Mouse (Mus musculus) embryonic facial prominence, embryonic 14.5 days (tissue): ENCODE data around the gene Rad9a. TPM values are rescaled to one million over a fixed set of nuclear protein-coding genes. Genes with fewer than 3 reads are reported as not detected.
A peak's percentile ranks its signal among the peaks of the same experiment; 100 is the strongest.

Experiments used
- ATAC-seq: fragments of 200-750 bp; cut with Nextera tagmentation; 2 replicates; pipeline ENCODE4 v1.8.0; 2017; ENCODE audit warnings: low read depth, moderate number of reproducible peaks, moderate TSS enrichment
- DNase-seq: peaks from one replicate; pipeline ENCODE4 v3.0.0-alpha.2; 2015; ENCODE audit warnings: low spot score
- H3K27ac ChIP-seq: fragments of 300-500 bp; sonication (generic); replicated peaks from 2 replicates; pipeline ENCODE4 v1.5.1; 2014; ENCODE audit warnings: low read depth, mild to moderate bottlenecking, low read length, moderate library complexity
- H3K27me3 ChIP-seq: fragments of 300-500 bp; sonication (generic); replicated peaks from 2 replicates; pipeline ENCODE4 v1.6.1; 2014; ENCODE audit warnings: low read length; ENCODE audit not compliant: control insufficient read depth, insufficient read depth
- H3K36me3 ChIP-seq: fragments of 300-500 bp; sonication (generic); 2 replicates; pipeline ENCODE4 v1.6.1; 2014; ENCODE audit warnings: low read length, mixed read lengths; ENCODE audit not compliant: control insufficient read depth, insufficient read depth
- H3K4me1 ChIP-seq: fragments of 300-500 bp; sonication (generic); 2 replicates; pipeline ENCODE4 v1.6.1; 2014; ENCODE audit warnings: antibody characterized with exemption, low read length; ENCODE audit not compliant: control insufficient read depth, insufficient read depth
- H3K4me2 ChIP-seq: fragments of 300-500 bp; sonication (generic); 2 replicates; pipeline ENCODE4 v1.6.1; 2014; ENCODE audit warnings: low read depth, mild to moderate bottlenecking, low read length, moderate library complexity, mixed read lengths
- H3K4me3 ChIP-seq: fragments of 300-500 bp; sonication (generic); 2 replicates; pipeline ENCODE4 v1.5.1; 2014; ENCODE audit warnings: low read depth, mild to moderate bottlenecking, low read length
- H3K9ac ChIP-seq: fragments of 300-500 bp; sonication (generic); 2 replicates; pipeline ENCODE4 v1.6.1; 2014; ENCODE audit warnings: low read depth, mild to moderate bottlenecking, low read length, moderate library complexity, mixed read lengths
- H3K9me3 ChIP-seq: fragments of 300-500 bp; sonication (generic); 2 replicates; pipeline ENCODE4 v1.6.1; 2016; ENCODE audit warnings: low read length; ENCODE audit not compliant: control insufficient read depth
- WGBS: fragments of 180-500 bp; shearing (Covaris S2); extraction: QIAGEN DNeasy Blood & Tissue Kit; methylation state at CpG from one replicate; pipeline ENCODE4 v1.1.7; 2014; 5-methylcytosine and 5-hydroxymethylcytosine counted together
- polyA plus RNA-seq: library from polyadenylated mRNA; unstranded; fragments of >200 nt; fragmentation: Nextera tagmentation; extraction: Ambion mirVana; gene quantifications from 2 replicates; pipeline ENCODE4 v1.2.1, GENCODE M21; 2014

Gene Rad9a
- polyA plus RNA-seq, 1 experiment from 2014 or later = 28.9 TPM

DNA sequence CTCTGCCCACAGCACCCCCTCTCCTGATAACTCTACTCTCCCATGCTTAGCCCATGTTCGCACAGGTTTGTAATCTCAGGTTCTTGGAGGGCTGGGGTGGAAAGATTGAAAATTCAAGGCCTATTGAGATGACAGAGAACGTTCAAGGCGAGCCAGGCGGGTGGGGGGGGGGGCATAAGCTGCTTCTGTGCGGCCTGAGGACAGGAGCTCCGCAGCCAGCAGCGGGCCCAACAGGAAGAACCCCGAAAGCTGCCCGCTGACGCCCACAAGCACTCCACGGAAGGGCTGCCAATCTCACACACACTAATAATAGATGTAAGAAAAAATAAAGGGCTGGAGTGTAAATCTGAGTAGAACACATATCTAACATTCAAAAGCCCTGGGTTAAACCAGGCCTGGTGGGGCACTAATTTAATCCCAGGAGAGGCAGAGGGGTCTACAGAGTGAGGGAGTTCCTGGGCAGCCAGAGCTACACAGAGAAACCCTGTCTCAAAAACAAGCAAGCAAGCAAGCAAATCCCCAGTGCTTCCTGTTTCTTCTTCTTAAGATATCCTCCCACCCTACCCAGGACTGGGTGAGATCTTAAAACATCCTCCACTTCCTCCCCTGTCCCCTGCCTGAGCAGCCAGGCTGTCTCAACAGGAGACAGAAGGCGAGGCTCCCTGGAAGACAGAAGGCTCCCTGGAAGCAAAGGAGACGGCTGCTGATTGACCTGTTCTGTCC is 2.3 kb upstream of the Rad9a start:
- no peak for DNase-seq
- ATAC-seq = no peak
- Histone ChIP-seq H3K4me2 (no peak overlapping the region), H3K27ac (no peak overlapping the region), H3K36me3 (peaks cover 16% of the 10 kb centered on the region), H3K9ac (no peak overlapping the region), H3K4me3 (no peak overlapping the region), H3K9me3 (no peaks in the 10 kb centered on the region), H3K4me1 (peaks cover 14% of the 10 kb centered on the region), H3K27me3 (no peaks in the 10 kb centered on the region)
- 61% methylated on average over 13 of the region's 13 CpGs for WGBS

- peaks cover 14% of the 10 kb centered on the region for H3K4me1 ChIP-seq
- peaks cover 22% of the 10 kb centered on the region for H3K36me3 ChIP-seq
- no peak overlapping the region for H3K9ac ChIP-seq
- H3K27me3 ChIP-seq = no peaks in the 10 kb centered on the region
- WGBS = 61% methylated on average over 3 of the region's 3 CpGs
- H3K9me3 ChIP-seq = no peaks in the 10 kb centered on the region
- DNase-seq (no peak), ATAC-seq (no peak)
- no peak overlapping the region for H3K27ac ChIP-seq
- no peak overlapping the region for H3K4me2 ChIP-seq
- H3K4me3 ChIP-seq = no peak overlapping the region
Observed at GRCm38 (mm10) chr19:4203148-4203547, 1.7 kb upstream of the Rad9a start.

GRCm38 (mm10) chr19:4202149-4202548 is 687 bp upstream of the Rad9a start:
- H3K4me1 ChIP-seq = peaks cover 14% of the 10 kb centered on the region
- no peaks in the 10 kb centered on the region for H3K9me3 ChIP-seq
- 21% methylated on average over 7 of the region's 7 CpGs for WGBS
- peak overlapping the region; percentile 74 for H3K9ac ChIP-seq
- peaks cover 31% of the 10 kb centered on the region for H3K36me3 ChIP-seq
- peak overlapping the region; percentile 92 for H3K4me2 ChIP-seq
- peak overlapping the region; percentile 61 for H3K4me3 ChIP-seq
- no peaks in the 10 kb centered on the region for H3K27me3 ChIP-seq
- H3K27ac ChIP-seq = no peak overlapping the region
- ATAC-seq (no peak), DNase-seq (no peak)

- Histone ChIP-seq H3K4me3 (no peak overlapping the region), H3K9ac (no peak overlapping the region), H3K27ac (no peak overlapping the region), H3K4me2 (no peak overlapping the region), H3K4me1 (peaks cover 23% of the 10 kb centered on the region), H3K9me3 (no peaks in the 10 kb centered on the region), H3K36me3 (peaks cover 69% of the 10 kb centered on the region), H3K27me3 (no peaks in the 10 kb centered on the region)
- no peak for ATAC-seq
- DNase-seq = no peak
- 58% methylated on average over 3 of the region's 3 CpGs for WGBS
Observed at GRCm38 (mm10) chr19:4197180-4197579, 4.3 kb downstream of the Rad9a start.

DNA sequence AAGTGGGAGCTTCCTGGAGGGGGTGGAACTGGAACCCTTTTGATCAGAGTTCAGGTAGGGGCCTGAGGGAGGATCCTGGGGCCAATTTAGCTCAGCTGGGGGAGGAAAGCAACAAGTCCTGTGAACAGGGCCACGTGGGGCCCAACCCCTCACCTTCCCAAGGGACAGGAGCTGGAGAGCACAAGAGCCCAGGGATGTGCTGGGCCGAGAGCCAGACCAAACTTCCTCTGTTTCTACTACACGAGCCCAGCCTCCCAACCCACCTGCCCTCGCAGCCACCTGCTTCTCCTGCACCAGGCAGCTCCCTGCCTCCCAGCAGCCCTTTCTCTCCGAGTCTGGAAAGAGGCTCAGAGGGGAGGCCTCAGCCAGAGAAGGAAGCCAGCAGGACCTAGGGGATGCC is 4.9 kb downstream of the Rad9a start:
- WGBS = 13% methylated on average over 5 of the region's 5 CpGs
- Histone ChIP-seq H3K4me2 (no peak overlapping the region), H3K36me3 (peaks cover 69% of the 10 kb centered on the region), H3K9me3 (no peaks in the 10 kb centered on the region), H3K27me3 (no peaks in the 10 kb centered on the region), H3K4me3 (no peak overlapping the region), H3K9ac (no peak overlapping the region), H3K4me1 (peaks cover 19% of the 10 kb centered on the region), H3K27ac (no peak overlapping the region)
- ATAC-seq (no peak), DNase-seq (peak; percentile 74)

DNA sequence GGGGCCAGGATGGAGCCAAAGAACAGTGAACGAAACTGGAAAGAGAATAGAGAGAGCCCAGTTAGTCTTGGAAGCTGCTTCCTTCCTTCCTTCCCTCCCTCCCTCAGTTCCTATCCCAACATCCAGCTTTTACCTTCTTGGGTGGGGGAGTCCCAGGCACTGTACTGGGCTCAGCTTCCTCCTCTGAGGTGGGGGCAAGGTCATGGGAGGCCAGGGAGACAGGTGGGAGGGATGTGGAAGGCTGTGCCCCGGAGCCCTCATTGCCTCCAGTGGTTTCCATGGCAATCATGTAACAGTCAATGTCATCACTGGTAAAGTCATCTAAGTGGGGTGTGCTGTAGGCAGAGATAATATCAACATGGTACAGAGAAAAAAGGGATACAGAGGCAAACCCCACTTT is 5.4 kb downstream of the Rad9a start:
- 51% methylated on average over 2 of the region's 2 CpGs for WGBS
- H3K36me3 ChIP-seq = peaks cover 69% of the 10 kb centered on the region
- no peaks in the 10 kb centered on the region for H3K9me3 ChIP-seq
- no peak overlapping the region for H3K9ac ChIP-seq
- H3K4me3 ChIP-seq = no peak overlapping the region
- no peak overlapping the region for H3K27ac ChIP-seq
- H3K4me2 ChIP-seq = no peak overlapping the region
- H3K27me3 ChIP-seq = no peaks in the 10 kb centered on the region
- DNase-seq (no peak), ATAC-seq (no peak)
- peaks cover 23% of the 10 kb centered on the region for H3K4me1 ChIP-seq

GRCm38 (mm10) chr19:4194776-4195650 is 6.4 kb downstream of the Rad9a start:
- Histone ChIP-seq H3K36me3 (peaks cover 66% of the 10 kb centered on the region), H3K4me3 (no peak overlapping the region), H3K9me3 (no peaks in the 10 kb centered on the region), H3K27me3 (no peaks in the 10 kb centered on the region), H3K9ac (no peak overlapping the region; the same call in 1 of the 2 replicates), H3K4me2 (no peak overlapping the region), H3K27ac (no peak overlapping the region), H3K4me1 (peaks cover 17% of the 10 kb centered on the region)
- ATAC-seq (no peak), DNase-seq (no peak)
- WGBS = 81% methylated on average over 12 of the region's 12 CpGs

DNA sequence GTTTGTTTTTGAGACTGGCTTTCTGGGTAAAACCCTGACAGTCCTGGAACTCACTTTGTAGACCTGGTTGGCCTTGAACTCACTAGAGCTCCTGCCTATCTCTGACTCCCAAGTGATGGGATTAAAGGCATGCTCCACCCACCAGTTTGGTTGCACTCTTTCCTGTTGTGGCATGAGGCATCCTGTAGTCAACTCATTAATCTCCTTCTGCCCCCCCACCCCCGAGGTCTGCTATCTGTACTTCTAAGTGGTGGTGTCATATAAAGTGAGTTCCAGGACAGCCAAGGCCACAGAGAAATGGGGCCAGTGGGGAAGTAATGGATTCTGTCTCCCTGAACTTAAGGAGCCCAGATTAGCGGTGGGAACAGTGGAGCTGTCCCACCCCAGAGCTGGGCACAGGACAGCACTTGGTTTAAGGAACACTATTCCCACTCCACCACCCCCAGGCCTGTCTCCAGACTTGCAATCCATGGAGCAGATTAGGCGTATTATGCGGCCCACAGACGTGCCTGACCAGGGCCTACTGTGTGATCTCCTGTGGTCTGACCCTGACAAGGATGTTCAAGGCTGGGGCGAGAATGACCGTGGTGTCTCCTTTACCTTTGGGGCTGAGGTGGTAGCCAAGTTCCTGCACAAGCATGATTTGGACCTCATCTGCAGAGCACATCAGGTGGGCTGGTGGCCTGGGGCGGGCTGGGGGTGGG is 7.3 kb downstream of the Rad9a start:
- ATAC-seq (no peak), DNase-seq (no peak)
- Histone ChIP-seq H3K4me3 (no peak overlapping the region), H3K9me3 (no peaks in the 10 kb centered on the region), H3K36me3 (peaks cover 58% of the 10 kb centered on the region), H3K27ac (no peak overlapping the region), H3K4me2 (no peak overlapping the region), H3K27me3 (no peaks in the 10 kb centered on the region), H3K9ac (peak overlapping the region; percentile 6; the same call in 1 of the 2 replicates), H3K4me1 (peaks cover 17% of the 10 kb centered on the region)
- 87% methylated on average over 8 of the region's 8 CpGs for WGBS
